Mouse (Mus musculus) midbrain, embryonic 13.5 days (tissue): ENCODE results near the gene D6Ertd527e. TPM values are rescaled to one million over a fixed set of nuclear protein-coding genes. Genes with fewer than 3 reads are reported as not detected.

Experiments used
- ATAC-seq: fragments of 200-750 bp; cut with Nextera tagmentation; 2 replicates; pipeline ENCODE4 v1.8.0; 2017; ENCODE audit warnings: mild to moderate bottlenecking, moderate TSS enrichment, moderate library complexity
- H3K27ac ChIP-seq: fragments of 300-500 bp; sonication (generic); 2 replicates; pipeline ENCODE4 v1.5.1; 2015; ENCODE audit warnings: inconsistent platforms, mild to moderate bottlenecking, moderate library complexity
- H3K27me3 ChIP-seq: fragments of 300-500 bp; sonication (generic); 2 replicates; pipeline ENCODE4 v1.6.1; 2015; ENCODE audit warnings: mild to moderate bottlenecking, inconsistent platforms
- H3K36me3 ChIP-seq: fragments of 300-500 bp; sonication (generic); 2 replicates; pipeline ENCODE4 v1.6.1; 2015; ENCODE audit warnings: mild to moderate bottlenecking, inconsistent platforms
- H3K4me1 ChIP-seq: fragments of 300-500 bp; sonication (generic); replicated peaks from 2 replicates; pipeline ENCODE4 v1.6.1; 2015; ENCODE audit warnings: inconsistent platforms
- H3K4me2 ChIP-seq: fragments of 300-500 bp; sonication (generic); replicated peaks from 2 replicates; pipeline ENCODE4 v1.6.1; 2015; ENCODE audit warnings: moderate library complexity, mild to moderate bottlenecking, inconsistent platforms
- H3K4me3 ChIP-seq: fragments of 300-500 bp; sonication (generic); replicated peaks from 2 replicates; pipeline ENCODE4 v1.5.1; 2015; ENCODE audit warnings: mild to moderate bottlenecking, inconsistent platforms
- H3K9ac ChIP-seq: fragments of 300-500 bp; sonication (generic); replicated peaks from 2 replicates; pipeline ENCODE4 v1.6.1; 2015; ENCODE audit warnings: mild to moderate bottlenecking, inconsistent platforms
- H3K9me3 ChIP-seq: fragments of 300-500 bp; sonication (generic); 2 replicates; pipeline ENCODE4 v1.6.1; 2016; ENCODE audit warnings: mild to moderate bottlenecking, inconsistent platforms
- WGBS: fragments of 180-500 bp; shearing (Covaris S2); methylation state at CpG from one replicate; pipeline ENCODE4 v1.1.7; 2015; 5-methylcytosine and 5-hydroxymethylcytosine counted together
- polyA plus RNA-seq: library from polyadenylated mRNA; unstranded; fragments of >200 nt; fragmentation: Nextera tagmentation; extraction: Ambion mirVana; gene quantifications from 2 replicates; pipeline ENCODE4 v1.2.1, GENCODE M21; 2015

The D6Ertd527e gene
- polyA plus RNA-seq, 1 experiment from 2014 or later = 0.16 TPM

DNA sequence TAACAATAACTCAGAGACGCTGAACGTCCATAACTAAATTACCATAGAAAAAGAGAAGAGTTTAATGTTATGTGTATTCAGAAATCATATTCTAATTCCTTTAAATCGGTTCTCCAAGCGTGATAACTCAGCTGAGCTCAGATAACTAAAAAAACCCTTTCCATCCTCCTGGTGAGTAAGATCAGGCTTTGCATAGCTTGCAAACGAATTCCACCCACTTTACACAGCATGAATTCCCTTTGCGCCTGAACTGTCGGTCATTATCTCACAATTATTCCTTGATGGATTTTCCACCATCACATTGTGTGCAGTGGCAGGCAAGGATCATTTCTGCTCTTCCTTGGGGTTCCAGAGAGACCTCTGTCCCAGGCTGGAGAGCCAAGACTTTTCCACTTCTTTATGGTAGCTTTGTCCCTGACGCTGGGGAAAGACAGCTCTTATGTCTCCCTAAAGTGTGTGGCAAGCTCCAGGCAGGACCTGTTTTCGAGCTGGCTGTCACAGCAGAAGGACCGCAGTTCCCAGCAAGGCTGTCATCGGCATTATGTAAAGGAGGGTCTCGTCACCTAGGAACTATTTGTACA, 29.5 kb downstream of the D6Ertd527e start:
- Histone ChIP-seq H3K9me3 (no peaks in the 10 kb centered on the region), H3K4me2 (no peak overlapping the region), H3K36me3 (peaks cover 5% of the 10 kb centered on the region; the same call in 1 of the 2 replicates), H3K4me3 (no peak overlapping the region), H3K4me1 (no peaks in the 10 kb centered on the region), H3K9ac (no peak overlapping the region), H3K27me3 (no peaks in the 10 kb centered on the region), H3K27ac (no peak overlapping the region)
- WGBS = 66% methylated on average over 12 of the region's 12 CpGs
- no peak for ATAC-seq

DNA sequence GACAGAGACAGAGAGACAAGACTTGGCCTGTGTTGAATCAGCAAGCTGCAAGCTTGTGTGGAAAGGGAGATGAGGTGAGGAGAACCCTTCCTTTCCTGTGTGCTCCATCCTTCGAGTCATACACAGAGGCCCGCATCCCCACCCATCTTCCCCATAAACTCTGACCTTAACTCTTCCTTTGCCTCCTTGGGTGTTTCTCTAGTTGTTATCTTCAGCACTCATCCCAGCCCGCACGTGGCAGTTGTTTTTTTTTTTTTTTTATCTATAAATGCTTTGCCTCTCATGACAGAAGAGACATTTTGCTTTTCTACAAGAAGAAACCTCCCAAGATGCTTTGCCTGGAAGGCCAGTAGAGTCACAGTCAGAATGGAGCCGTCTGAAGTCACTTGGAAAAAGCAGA, 33.9 kb downstream of the D6Ertd527e start:
- Histone ChIP-seq H3K4me1 (peaks cover 4% of the 10 kb centered on the region; the same call in 1 of the 2 replicates), H3K9ac (no peak overlapping the region), H3K9me3 (no peaks in the 10 kb centered on the region), H3K4me3 (no peak overlapping the region), H3K27me3 (no peaks in the 10 kb centered on the region), H3K4me2 (no peak overlapping the region), H3K27ac (no peak overlapping the region), H3K36me3 (peaks cover 5% of the 10 kb centered on the region; the same call in 1 of the 2 replicates)
- 92% methylated on average over 5 of the region's 5 CpGs for WGBS
- ATAC-seq = no peak

DNA sequence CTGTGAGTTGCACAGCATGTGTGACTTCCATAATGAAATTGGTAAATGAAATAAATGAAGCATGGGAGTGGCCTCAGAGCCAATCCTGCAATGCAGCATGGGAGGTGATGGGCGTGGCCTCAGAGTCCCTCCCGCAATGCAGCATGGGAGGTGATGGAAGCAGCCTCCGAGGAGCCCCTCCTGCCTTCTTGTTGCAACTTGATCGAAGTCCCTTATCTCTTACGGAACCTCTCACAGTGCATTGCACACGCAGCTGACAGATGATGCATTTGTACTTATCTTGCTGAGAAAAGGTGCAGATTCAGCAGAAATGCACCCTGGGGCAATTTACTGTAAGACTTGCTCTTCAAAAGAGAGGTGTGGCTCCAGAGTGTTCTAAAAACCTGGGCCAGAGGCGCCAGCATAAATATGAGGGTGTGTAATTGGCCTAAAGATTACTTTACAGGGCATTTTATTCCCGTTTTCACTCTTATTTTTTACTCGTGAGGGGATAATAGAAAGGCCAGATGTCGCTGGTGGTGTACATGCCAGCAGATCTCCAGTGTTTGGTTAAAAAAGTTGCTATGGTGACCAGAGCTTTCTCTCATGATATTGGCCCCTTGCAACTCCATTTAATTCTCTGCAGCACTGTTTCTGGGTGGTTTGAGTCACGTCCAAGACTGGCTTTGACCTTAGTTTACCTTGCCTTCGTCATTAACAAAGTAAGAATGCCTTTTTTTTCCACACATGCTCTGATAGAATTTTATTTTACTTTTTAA, 35.4 kb downstream of the D6Ertd527e start:
- 75% methylated on average over 12 of the region's 12 CpGs for WGBS
- no peaks in the 10 kb centered on the region for H3K9me3 ChIP-seq
- no peak overlapping the region for H3K4me2 ChIP-seq
- no peak overlapping the region for H3K27ac ChIP-seq
- ATAC-seq = no peak
- no peak overlapping the region for H3K9ac ChIP-seq
- H3K27me3 ChIP-seq = no peaks in the 10 kb centered on the region
- no peak overlapping the region for H3K4me3 ChIP-seq
- H3K4me1 ChIP-seq = peaks cover 4% of the 10 kb centered on the region; the same call in 1 of the 2 replicates
- H3K36me3 ChIP-seq = peaks cover 5% of the 10 kb centered on the region; the same call in 1 of the 2 replicates

DNA sequence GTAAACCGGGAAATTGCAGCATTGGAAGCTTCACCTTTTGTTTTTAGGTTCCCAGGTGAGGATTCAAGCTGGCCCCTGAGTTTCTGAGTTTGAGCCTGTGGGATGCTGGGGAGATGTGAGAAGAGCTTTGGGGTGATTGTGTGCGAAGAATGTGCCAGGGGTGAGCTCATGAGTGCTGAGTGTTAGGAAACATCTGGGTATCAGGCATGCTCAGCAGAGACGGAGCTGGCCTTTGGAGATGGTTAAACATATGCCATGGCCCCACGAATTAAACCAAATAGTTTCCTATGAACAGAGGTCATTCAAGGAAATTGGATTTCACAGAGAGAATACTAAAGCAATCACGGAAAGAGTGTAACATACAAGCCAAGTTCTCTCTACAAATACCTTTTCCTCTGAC, 37.7 kb downstream of the D6Ertd527e start:
- no peak for ATAC-seq
- no peak overlapping the region for H3K9ac ChIP-seq
- H3K4me2 ChIP-seq = no peak overlapping the region
- H3K4me3 ChIP-seq = no peak overlapping the region
- H3K36me3 ChIP-seq = no peaks in the 10 kb centered on the region
- H3K27me3 ChIP-seq = no peaks in the 10 kb centered on the region
- no peaks in the 10 kb centered on the region for H3K9me3 ChIP-seq
- peaks cover 4% of the 10 kb centered on the region; the same call in 1 of the 2 replicates for H3K4me1 ChIP-seq
- WGBS = 89% methylated on average over 5 of the region's 5 CpGs
- H3K27ac ChIP-seq = no peak overlapping the region

DNA sequence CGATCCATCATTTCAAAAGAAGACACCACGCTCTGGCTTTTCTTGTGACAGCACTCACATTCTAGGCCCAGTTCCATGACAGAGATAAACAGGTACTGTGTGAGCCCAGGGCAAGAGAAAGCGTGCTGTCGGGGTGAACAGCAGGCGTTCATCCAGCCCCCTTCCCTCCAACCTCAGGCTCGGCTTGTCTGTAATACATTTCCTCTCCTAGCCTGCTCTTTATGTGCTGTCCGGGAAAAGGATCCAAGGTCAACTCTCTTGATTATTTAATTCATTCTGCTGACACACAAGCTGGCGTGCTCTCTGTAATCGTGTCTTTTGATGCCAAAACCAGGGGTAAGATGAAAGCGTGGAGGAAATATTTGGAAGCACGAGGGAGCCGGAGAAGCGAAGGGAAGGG, 39.0 kb downstream of the D6Ertd527e start:
- 68% methylated on average over 13 of the region's 13 CpGs for WGBS
- H3K27ac ChIP-seq = no peak overlapping the region
- no peak for ATAC-seq
- H3K36me3 ChIP-seq = no peaks in the 10 kb centered on the region
- H3K4me2 ChIP-seq = no peak overlapping the region
- no peaks in the 10 kb centered on the region for H3K9me3 ChIP-seq
- no peak overlapping the region for H3K9ac ChIP-seq
- H3K4me1 ChIP-seq = peaks cover 4% of the 10 kb centered on the region; the same call in 1 of the 2 replicates
- H3K27me3 ChIP-seq = no peaks in the 10 kb centered on the region
- no peak overlapping the region for H3K4me3 ChIP-seq

DNA sequence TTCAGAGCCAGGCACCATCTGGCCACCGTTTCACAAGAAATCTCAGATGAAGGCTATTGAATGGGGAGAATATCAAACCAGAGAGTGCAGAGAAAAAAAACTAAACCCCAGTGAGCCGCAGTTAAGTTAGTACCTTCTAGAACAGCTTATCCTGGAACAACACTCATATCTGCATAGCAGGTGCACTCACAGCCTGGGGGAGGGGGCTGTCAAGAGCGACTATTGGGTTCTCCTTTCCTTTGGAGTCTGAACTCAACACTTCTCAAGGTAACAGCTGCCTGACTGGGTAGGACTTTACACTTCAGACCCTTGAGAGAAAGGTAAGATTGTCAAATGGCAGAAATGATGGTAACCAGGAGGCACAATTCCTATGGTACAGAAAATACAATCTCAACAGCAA, 43.4 kb downstream of the D6Ertd527e start:
- Histone ChIP-seq H3K36me3 (no peaks in the 10 kb centered on the region), H3K9me3 (no peaks in the 10 kb centered on the region), H3K4me2 (no peak overlapping the region), H3K27me3 (no peaks in the 10 kb centered on the region), H3K27ac (no peak overlapping the region), H3K9ac (no peak overlapping the region), H3K4me1 (no peaks in the 10 kb centered on the region; the same call in 1 of the 2 replicates), H3K4me3 (no peak overlapping the region)
- no peak for ATAC-seq
- WGBS = 82% methylated on average over 3 of the region's 3 CpGs

DNA sequence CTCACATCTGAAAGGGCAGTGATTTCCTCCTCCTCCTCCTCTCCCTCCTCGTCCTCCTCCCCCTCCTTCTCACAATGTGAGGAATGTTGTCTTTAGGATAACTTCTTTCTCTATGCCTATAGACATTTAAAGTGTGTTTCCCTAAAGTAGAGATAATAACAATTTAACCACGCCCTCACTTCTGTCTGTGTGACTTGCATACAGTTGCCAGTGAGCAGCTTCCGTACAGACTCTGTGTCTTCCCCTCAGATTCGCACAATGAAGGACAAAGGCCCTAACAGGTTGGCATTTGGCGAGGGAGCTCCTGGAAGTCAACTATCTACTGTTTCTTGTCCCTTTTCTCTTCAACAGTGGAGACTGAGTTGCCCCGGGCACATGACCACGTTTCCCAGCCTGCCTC, 45.9 kb downstream of the D6Ertd527e start:
- no peaks in the 10 kb centered on the region for H3K9me3 ChIP-seq
- H3K36me3 ChIP-seq = no peaks in the 10 kb centered on the region
- H3K27ac ChIP-seq = no peak overlapping the region
- no peaks in the 10 kb centered on the region for H3K4me1 ChIP-seq
- WGBS = 85% methylated on average over 7 of the region's 7 CpGs
- H3K9ac ChIP-seq = no peak overlapping the region
- H3K27me3 ChIP-seq = no peaks in the 10 kb centered on the region
- no peak for ATAC-seq
- H3K4me3 ChIP-seq = no peak overlapping the region
- no peak overlapping the region for H3K4me2 ChIP-seq

DNA sequence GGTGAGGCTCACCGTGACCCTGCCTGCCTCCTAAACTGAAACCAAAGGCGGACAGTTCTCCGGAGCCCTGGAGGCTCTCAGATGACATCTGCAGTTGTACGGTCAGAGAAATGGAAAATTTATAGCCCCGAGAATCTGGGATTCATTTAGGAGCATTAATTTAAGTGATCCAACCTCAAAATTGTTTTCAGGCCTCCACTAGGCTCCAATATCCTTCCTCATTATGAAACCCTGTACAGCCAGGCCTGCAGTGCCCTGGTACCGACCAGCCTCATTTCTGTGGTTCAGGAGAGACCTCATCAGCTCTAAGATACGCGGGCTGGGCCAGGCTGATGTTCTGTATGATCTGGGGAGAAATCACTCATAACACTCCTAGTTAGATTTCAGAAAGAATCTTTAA, 46.9 kb downstream of the D6Ertd527e start:
- Histone ChIP-seq H3K4me1 (no peaks in the 10 kb centered on the region), H3K27me3 (no peaks in the 10 kb centered on the region), H3K27ac (no peak overlapping the region), H3K4me2 (no peak overlapping the region), H3K9ac (no peak overlapping the region), H3K9me3 (no peaks in the 10 kb centered on the region), H3K36me3 (no peaks in the 10 kb centered on the region), H3K4me3 (no peak overlapping the region)
- 93% methylated on average over 8 of the region's 8 CpGs for WGBS
- no peak for ATAC-seq

DNA sequence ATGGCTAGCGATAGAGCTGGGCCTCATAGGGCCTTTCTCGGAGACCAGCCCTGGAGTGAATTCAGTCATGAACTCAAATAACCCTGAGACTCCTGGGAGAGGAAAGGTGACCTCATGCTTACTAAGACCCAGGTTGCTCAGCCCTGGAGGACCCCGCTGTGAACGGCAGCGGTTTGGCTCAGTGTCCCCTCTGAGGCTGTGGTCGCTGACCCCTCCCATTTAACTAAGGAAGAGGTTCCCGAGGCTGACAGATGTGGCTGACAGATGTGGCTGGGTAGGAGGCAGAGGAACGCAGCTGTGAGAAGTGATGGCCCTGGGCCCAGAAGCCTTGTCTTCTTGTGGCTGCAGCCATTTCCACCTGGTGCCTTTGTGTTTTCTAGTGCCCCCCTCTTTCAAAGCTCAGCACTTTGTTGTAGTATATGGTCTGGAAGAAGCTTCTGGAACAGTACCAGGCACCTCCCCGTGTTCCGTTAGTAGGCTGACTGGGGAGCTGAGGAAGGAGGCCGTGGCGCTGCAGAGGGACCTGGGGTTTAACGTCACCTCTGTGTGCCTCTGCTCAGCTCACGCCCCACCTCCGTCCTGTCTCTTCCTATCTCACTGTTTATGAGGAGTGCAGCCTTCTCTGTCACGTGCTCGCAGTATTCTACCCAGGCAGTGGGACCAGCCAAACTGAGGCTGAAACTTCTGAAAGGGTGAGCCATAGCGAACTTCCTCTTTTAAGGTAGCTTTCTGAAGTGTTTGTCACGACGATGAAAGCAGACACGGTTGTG, 48.1 kb downstream of the D6Ertd527e start:
- ATAC-seq = no peak
- WGBS = 83% methylated on average over 21 of the region's 21 CpGs

DNA sequence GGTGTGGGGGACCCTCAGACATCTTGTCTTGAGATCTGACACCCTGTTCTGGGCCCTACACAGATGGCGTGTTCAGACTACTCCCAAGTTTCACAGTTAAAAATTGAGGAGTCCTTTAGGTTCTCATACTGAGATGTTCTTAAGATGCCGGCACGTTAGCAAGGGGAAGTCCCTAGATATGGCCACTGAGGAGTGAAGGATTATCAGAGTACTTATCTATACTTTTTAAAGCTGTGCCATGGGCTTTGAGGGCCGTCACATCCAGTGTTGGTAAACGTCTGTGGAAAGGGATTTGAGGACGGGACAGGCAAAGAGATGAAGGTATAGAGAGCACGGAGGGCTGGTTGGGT, 48.7 kb downstream of the D6Ertd527e start:
- H3K27ac ChIP-seq = no peak overlapping the region
- H3K9ac ChIP-seq = no peak overlapping the region
- no peaks in the 10 kb centered on the region for H3K27me3 ChIP-seq
- H3K9me3 ChIP-seq = no peaks in the 10 kb centered on the region
- H3K4me3 ChIP-seq = no peak overlapping the region
- H3K4me2 ChIP-seq = no peak overlapping the region
- no peak for ATAC-seq
- H3K36me3 ChIP-seq = no peaks in the 10 kb centered on the region
- H3K4me1 ChIP-seq = no peaks in the 10 kb centered on the region
- 87% methylated on average over 7 of the region's 7 CpGs for WGBS

More for the DNA sequence above, 48.1 kb downstream of the D6Ertd527e start:
- Histone ChIP-seq H3K4me2 (no peak overlapping the region), H3K27me3 (no peaks in the 10 kb centered on the region), H3K9ac (no peak overlapping the region), H3K4me1 (no peaks in the 10 kb centered on the region), H3K9me3 (no peaks in the 10 kb centered on the region), H3K4me3 (no peak overlapping the region), H3K36me3 (no peaks in the 10 kb centered on the region), H3K27ac (no peak overlapping the region)

DNA sequence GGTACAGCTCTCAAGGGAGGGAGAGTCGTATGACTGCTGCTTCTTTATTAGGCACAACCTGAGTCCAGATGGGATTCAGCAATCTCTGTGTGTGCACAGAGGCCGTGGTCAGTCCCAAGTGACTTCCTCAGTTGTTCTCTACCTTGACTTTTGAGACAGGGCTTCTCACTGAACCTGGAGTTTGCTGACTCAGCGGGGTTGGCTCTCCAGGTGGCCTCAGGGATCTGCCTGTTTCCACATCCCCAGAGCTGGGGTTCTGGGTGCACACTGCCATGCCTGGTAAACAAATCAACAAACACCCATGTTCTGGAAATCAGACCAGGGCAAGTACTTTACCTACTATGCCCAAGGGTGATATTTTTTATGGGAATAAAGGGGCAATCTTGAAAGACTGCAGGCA, 49.3 kb downstream of the D6Ertd527e start:
- Histone ChIP-seq H3K36me3 (no peaks in the 10 kb centered on the region), H3K9me3 (no peaks in the 10 kb centered on the region), H3K9ac (no peak overlapping the region), H3K4me1 (no peaks in the 10 kb centered on the region), H3K27ac (no peak overlapping the region), H3K4me3 (no peak overlapping the region), H3K4me2 (no peak overlapping the region), H3K27me3 (no peaks in the 10 kb centered on the region)
- 80% methylated on average over 3 of the region's 3 CpGs for WGBS
- ATAC-seq = no peak

DNA sequence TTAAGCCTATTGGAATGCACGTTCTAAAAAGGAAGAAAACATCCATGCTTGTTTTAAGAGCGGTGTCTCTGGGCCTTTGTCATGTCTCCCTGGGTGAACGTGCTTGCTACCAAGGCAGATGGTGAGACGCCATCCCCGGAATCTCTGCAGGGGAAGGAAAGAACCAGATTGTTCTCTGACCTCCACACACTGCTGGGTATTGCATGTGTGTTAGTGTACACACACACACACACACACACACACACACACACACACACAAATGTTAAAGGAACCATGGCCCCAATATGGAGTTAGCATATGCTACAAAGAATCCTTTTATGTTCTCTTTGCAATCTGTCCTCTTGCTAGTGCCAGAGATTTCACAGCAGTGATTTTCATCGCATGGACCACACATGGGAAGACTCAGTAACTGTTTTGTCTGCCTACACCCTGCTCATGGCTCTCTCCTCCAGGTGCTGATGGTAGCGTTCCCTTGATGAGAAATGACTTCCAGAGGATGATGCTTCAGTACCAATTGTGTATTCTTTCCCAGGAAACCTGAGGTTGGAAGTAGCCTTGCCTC, 53.6 kb downstream of the D6Ertd527e start:
- WGBS = 83% methylated on average over 7 of the region's 7 CpGs

More for the DNA sequence above, 53.6 kb downstream of the D6Ertd527e start:
- no peak for ATAC-seq
- H3K36me3 ChIP-seq = no peaks in the 10 kb centered on the region
- no peaks in the 10 kb centered on the region for H3K4me1 ChIP-seq
- H3K4me2 ChIP-seq = no peak overlapping the region
- H3K9ac ChIP-seq = no peak overlapping the region
- no peaks in the 10 kb centered on the region for H3K9me3 ChIP-seq
- no peaks in the 10 kb centered on the region for H3K27me3 ChIP-seq
- no peak overlapping the region for H3K4me3 ChIP-seq
- H3K27ac ChIP-seq = no peak overlapping the region
